Mouse (Mus musculus): ENCODE results near the gene Slc51b. TPM values are rescaled to one million over a fixed set of nuclear protein-coding genes. Genes with fewer than 3 reads are reported as not detected.

The Slc51b gene
- 1.3 TPM in 1 of 2 replicates, not detected in the other for polyA plus RNA-seq (2015; fragmentation: Nextera tagmentation; extraction: Ambion mirVana)

GRCm38 (mm10) chr9:65422760-65423501 lies at the start of gene Slc51b:
Slc51b (minus strand) TSS chr9:65422955.

GRCm38 (mm10) chr9:65460732-65461442 lies 38.1 kb upstream of the Slc51b start, which contains the start of gene Spg21:
Spg21 (plus strand) TSS chr9:65460947.

GRCm38 (mm10) chr9:65435671-65436301 lies 13.0 kb upstream of the Slc51b start, which contains the start of gene Mtfmt:
Mtfmt (plus strand) TSS chr9:65435782.

GRCm38 (mm10) chr9:65398279-65398678 lies 24.5 kb downstream of the Slc51b start, which contains the start of gene Rasl12:
Rasl12 (plus strand) TSS chr9:65398506.

GRCm38 (mm10) chr9:65391613-65391964 lies 31.2 kb downstream of the Slc51b start, which contains the start of gene Kbtbd13:
Kbtbd13 (minus strand) TSS chr9:65391652.

Other genes starting within 250 kb of the Slc51b start
- 14.7 and 25.6 TPM in 2 replicates for gene Parp16, start 227.6 kb downstream of the Slc51b start, polyA plus RNA-seq (2015; fragmentation: Nextera tagmentation; extraction: Ambion mirVana)
- 1.2 and 2.6 TPM in 2 replicates for gene Cilp, start 157.8 kb downstream of the Slc51b start, polyA plus RNA-seq (2015; fragmentation: Nextera tagmentation; extraction: Ambion mirVana)
- gene Clpx, start 128.7 kb downstream of the Slc51b start, polyA plus RNA-seq (2015; fragmentation: Nextera tagmentation; extraction: Ambion mirVana), result 52.5 and 74.9 TPM in 2 replicates
- 8.5 and 11.2 TPM in 2 replicates for gene Pdcd7, start 76.9 kb downstream of the Slc51b start, polyA plus RNA-seq (2015; fragmentation: Nextera tagmentation; extraction: Ambion mirVana)
- 0.09 and 0.10 TPM in 2 replicates for gene Ubap1l, start 61.9 kb downstream of the Slc51b start, polyA plus RNA-seq (2015; fragmentation: Nextera tagmentation; extraction: Ambion mirVana)
- 0.26 and 0.35 TPM in 2 replicates for gene Kbtbd13, start 31.3 kb downstream of the Slc51b start, polyA plus RNA-seq (2015; fragmentation: Nextera tagmentation; extraction: Ambion mirVana)
- 3.5 and 4.7 TPM in 2 replicates for gene Rasl12, start 24.4 kb downstream of the Slc51b start, polyA plus RNA-seq (2015; fragmentation: Nextera tagmentation; extraction: Ambion mirVana)
- gene Mtfmt, start 12.8 kb upstream of the Slc51b start, polyA plus RNA-seq (2015; fragmentation: Nextera tagmentation; extraction: Ambion mirVana), result 11.7 and 17.8 TPM in 2 replicates
- gene Spg21, start 38.0 kb upstream of the Slc51b start, polyA plus RNA-seq (2015; fragmentation: Nextera tagmentation; extraction: Ambion mirVana), result 85.8 and 102 TPM in 2 replicates
- 0.10 TPM in 1 of 2 replicates, not detected in the other for gene Ankdd1a, start 97.2 kb upstream of the Slc51b start, polyA plus RNA-seq (2015; fragmentation: Nextera tagmentation; extraction: Ambion mirVana)
- 21.8 and 32.3 TPM in 2 replicates for gene Plekho2, start 157.1 kb upstream of the Slc51b start, polyA plus RNA-seq (2015; fragmentation: Nextera tagmentation; extraction: Ambion mirVana)
- gene Pif1, start 164.2 kb upstream of the Slc51b start, polyA plus RNA-seq (2015; fragmentation: Nextera tagmentation; extraction: Ambion mirVana), result 1.6 and 2.4 TPM in 2 replicates
- gene Rbpms2, start 206.7 kb upstream of the Slc51b start, polyA plus RNA-seq (2015; fragmentation: Nextera tagmentation; extraction: Ambion mirVana), result 17.9 and 26.3 TPM in 2 replicates
- 278 and 284 TPM in 2 replicates for gene Oaz2, start 245.0 kb upstream of the Slc51b start, polyA plus RNA-seq (2015; fragmentation: Nextera tagmentation; extraction: Ambion mirVana)